Mouse (Mus musculus) lung, postnatal 25 days (tissue): ENCODE results near the gene Myo10.

Experiments used
- DNase-seq: peaks from one replicate; pipeline ENCODE4 v3.0.0; 2022; ENCODE audit warnings: low spot score

Gene Myo10

DNA sequence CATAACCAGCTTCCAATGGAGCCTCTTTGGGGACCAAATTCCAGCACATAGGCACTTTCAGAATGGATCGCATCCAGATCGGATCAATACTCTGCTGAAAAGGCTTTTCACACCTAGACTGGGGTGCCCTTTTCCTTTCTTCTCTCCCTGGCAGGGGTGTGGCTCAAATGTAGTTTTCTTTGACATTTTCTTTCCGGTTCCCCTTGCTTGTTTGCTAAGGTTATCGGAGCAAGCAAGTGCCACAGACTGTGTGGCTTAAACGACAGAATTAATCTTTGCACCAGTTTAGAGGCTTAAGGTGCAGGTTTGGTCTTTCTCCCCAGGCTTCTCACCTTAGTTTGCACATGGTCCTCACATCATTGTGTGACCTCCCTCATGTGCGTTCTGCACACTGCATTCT, 11.1 kb upstream of the Myo10 start:
- no peak for DNase-seq

DNA sequence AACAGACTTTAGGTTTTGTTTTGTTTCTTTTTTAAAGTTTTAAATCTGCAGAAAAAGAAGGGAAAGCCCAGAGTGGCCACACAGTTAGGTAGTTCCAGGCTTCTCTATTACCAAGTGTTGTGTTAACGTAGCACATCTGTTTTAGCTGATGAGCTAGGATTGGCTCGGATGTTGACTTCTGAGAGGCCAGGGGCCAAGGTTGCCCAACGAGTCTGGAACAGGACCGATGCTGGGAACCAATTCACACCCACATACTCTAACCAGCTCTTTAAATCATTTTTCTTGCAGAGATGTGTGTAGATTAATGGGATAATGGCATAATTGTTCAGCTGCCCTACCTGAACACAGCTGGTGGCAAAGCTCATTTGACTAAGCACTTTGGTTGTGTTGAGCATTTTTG, 1.8 kb upstream of the Myo10 start:
- DNase-seq = peak; percentile 48

DNA sequence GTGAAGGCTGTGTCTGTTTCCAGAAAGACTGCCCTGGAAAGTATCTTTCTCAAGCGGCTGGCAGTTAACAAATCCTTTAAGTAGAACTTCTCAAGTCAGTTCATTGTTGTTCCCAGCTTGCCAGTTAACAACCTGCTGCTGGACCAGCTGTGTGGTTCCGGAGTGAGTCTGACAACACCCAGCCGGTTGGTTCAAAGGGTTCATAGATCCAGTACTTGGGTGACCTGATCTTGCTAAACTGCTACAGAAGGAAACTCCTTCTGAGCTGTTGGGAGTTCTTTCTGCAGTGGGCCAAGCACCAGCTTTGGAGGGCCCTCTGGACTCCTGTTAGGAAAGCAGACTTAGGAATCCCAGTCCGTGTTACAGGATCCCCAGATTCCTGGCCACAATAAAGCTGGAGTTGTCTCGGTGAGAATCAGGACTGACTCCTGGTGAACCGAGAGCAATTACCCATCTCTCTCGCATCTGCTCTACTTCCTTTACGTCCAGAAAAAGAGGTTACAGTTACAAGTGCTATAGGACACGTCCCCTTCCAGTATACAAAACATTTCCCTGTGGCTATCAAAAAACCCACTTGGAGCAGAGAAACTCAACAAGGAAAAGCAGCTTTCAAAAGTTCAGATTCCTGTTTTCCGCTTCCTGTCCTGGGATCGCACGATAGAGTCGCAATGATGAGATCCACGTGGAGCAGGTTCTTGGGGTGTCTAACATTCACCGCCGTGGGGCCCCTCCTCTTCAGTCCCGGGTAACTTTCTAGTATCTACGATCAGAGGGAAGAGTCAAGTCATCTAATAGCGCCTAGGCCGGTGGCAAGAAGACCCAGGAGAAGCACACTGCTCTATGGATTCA, 750 bp upstream of the Myo10 start:
- peak; percentile 50 for DNase-seq

DNA sequence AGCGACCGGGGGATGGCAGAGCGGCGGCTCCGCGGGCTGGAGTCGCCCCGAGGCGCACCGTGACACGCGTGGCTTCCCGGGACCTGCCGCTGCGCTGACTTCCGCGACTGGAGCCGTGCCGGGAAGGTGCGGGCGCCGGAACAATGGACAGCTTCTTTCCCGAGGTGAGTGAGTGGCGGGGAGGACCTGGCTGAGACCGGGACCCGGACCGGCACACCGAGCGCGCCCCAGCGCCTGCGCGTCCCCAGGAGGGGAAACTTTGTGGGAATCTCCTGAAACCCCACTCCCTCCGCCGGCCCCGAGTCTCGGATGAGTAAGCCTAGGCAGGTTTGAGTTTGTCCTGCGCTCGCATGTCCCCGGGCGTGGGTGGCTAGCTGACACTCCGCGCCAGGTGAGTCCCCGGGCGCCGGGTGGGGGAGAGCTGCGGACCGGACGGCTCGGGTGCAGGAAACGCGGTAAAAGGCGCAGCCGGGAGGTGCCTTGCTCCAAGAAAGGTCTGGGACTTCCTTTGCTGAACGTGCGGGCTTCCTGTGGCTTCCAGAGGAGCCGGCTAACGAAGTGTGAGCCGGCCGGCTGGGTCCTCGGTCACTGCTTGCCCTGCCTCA, 644 bp downstream of the Myo10 start:
- peak; percentile 48 for DNase-seq

DNA sequence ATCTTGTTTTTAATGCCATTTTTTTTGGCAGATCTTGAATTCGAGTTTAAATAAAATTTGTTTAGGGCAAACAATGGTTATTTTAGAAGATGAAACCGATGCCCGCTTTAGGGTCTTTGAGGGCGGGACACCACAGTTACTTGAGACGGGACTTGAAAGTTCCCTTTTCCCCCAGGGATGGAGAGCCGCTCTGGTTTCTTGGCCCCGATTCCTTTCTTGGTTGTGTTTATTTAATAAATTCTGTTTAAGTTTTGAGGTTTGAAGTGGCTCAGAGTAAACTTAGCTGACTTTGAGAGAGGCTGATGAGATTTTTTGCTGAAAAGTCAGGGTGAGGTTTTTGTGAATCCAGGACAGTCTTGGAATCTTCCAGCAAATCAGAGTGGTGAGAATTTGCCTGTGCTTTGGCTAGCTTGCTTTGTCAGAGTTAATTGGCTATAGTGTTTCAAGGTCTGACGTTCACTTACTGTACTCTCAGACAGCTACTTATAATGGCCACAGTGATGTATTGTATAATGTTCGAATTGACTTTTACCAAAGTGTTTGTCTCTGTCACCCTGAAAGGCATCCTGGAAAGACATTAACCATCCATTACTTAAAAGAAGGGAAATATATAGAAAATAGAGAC, 1.3 kb downstream of the Myo10 start:
- no peak for DNase-seq

DNA sequence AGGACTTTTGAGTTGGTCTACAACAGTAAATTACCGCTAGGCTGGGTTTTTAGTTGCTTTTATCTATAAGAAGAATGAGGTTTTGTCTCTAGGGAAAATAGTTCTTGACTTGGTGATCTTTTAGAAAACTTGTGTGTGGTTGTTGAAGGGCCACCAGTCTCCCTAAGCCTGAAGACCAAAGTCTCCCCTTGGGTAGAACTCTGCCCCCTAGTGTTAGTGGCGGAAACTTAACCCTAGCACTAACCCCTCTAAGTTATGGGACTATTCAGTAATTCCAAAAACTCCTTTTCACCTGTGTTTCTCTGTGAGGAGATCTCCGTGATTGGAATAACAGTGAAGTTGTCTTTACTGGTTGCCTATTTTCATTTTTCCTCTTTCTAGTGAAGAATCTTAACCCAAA, 1.9 kb downstream of the Myo10 start:
- peak; percentile 79 for DNase-seq

DNA sequence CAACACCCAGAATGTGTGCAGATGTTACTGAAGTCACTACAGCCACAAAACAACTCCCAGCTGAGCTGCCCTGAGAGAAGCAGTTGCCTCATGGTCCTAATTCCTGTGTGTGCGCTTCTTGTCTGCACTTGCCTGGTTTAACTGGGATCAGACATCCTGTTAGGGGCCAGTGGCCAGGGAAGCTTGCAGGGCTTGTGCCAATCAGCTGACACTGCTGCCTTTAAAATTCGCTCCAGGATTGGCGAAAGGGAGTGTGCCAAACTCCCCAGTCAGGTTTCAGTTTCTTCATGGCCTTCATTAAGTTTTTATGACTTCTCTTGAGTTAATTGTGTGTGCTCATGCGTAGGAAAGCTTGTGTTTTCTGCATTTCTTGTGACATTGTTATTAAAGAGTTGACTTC, 3.1 kb downstream of the Myo10 start:
- DNase-seq = peak; percentile 36

DNA sequence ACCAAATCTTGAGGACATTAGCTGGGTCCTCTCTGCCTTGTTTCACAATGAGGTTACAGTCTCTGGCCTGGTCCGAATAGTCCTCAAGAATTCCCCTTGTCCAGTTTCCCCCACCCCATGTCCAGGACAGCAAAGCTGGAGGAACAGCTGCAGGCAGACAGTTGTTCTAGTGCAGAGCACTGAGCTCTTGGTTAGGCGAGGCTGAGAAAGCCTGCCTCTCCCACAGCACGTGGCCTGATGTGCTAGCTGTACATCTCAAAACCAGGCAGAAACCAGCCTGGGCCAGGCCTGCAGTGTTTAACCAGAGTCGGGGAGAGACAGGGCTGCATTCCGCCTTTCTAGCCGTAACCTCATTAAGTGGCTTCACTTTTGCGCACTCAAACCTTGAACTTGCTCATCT, 4.7 kb downstream of the Myo10 start:
- no peak for DNase-seq

DNA sequence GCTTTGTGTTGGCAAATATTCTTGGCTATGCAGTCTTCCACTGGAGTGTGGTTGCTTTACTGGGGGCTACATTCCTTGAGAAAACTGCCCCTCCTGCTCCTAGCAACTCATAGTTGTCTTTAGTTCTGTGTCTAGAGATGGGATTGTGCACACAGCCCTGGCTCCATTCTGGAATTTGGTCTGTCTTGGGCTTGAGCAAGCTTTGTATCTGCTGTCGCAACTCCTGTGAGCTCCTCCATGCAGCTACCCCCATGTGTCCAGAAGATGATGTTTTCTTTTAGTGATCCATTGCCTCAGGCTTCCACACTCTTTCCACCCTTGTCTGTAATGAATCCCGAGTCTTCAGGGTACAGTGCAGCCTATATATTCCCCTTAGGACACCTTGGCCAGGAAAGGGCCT, 5.9 kb downstream of the Myo10 start:
- DNase-seq = no peak

DNA sequence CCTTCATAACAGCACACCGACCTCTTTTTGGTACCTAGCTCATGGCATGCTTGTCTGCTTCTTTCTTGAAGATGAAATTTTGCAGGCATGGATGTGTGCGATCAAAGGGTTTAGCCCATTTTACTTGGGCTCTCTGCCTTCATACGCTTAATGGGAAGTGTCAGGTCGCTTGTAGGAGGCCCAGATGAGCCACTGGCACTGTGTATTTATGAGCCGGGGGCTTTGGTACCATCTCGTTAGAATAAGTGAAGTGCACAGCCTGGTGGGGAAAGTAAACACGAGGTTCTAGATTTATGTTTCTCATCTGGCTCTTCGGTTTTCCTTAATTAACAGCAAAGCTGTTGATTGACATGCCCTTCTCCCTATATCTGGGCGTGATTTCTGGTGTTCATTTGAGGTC, 8.4 kb downstream of the Myo10 start:
- no peak for DNase-seq

DNA sequence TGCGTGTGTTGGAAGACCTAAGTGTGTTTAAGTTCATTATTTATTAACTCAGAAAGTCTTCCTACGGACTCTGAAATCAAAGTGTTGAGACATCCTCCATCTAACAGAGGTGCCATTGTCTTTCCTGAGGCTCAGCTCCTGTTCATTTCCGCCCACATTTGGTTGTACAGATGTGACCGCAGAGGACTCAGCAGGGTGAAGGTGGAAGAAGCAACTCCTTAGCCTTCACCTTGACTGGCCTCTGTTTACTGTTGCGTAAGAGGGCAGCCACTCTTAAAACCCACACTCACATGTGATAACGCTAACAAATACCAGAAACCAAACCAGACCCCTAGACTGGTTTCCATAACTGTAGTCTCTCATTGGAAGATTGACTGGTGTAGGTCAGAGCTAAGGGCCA, 9.0 kb downstream of the Myo10 start:
- DNase-seq = no peak

DNA sequence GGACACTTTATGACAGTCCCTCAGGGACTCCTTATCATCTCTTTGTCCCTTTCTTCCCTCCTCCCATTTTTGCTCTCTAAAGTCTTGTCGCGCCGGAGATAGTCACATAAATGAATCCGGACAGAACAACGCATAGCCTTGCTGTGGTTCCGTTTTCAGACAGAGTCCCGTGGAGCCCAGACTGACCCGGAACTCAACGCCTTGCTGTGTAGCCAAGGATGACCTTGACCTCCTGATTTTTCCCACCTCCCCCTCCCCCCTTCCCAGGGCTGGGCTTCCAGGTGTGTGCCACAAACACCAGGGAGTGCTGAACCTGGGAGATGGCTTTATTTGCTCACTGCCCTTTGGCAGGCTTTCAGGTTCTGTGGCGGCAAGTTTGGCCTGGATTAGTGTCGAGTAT, 10.6 kb downstream of the Myo10 start:
- no peak for DNase-seq

DNA sequence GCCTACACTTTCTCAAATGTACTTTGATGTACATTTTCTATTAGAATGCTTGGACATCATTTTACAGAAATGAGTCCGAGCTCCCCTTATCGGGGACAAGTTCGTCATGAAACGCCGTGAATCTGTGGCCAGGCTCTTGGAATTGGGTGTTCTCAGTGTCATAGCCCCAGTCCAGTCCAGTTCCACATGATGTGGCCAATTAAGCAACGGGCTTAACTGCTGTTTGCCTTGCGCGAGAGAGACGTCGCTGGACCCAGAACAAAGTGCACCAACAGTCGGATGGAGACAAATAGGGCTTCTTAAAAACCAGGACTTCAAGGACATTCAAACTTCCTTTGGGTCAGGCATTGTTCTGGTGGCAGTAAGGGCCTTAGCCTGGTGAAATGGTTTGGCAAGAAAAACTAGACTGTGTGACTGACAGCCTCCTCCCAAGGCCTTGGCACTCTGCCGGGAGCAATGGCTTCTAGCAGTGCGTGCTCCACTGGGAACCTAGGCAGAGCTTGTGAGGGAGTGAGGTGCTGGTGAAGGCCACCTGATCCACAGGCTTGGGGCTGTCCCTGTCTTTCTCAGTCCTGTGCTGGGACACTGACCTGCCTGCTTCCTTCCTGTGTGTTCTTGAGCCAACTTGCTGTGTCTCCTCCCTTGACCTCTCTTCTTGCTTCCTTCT, 11.5 kb downstream of the Myo10 start:
- peak; percentile 61 for DNase-seq

DNA sequence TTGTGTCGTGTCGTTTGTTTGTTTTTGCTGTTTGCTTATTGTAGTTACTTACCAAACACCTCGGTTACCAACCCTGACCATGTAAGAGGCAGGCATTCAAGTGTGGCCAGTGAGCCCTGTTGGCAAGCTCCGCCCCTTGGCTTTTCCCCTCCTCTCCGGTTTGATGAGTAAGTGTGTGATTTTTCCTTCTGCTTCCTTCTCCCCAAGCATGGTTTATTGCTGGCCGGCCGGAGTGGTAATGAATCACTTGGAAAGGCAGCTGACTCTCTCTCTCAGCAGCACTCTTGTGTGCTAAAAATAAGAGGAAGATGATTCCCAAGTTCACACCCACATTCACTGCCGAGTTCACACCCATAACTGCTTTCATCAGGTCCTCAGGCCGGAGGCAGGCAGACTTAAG, 15.4 kb downstream of the Myo10 start:
- DNase-seq = peak; percentile 74

DNA sequence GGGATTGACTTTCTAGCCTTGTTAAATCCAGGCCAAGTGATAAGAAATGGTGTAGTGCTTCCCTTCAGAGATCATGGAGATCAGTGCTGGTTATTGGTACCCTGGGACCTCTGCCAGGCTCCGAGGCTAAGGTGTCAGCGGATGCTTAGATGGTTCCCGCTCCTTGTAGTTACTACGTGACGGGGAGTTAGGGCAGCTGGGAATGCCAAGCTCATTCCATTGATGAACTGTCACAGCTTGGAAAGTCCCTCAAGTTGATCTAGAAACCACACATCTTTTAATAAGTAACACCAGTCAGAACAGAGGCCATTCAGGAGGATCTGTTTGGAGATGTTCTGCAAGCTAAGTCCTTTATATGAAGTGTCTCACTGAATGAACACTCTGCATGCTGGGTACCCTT, 16.9 kb downstream of the Myo10 start:
- no peak for DNase-seq

DNA sequence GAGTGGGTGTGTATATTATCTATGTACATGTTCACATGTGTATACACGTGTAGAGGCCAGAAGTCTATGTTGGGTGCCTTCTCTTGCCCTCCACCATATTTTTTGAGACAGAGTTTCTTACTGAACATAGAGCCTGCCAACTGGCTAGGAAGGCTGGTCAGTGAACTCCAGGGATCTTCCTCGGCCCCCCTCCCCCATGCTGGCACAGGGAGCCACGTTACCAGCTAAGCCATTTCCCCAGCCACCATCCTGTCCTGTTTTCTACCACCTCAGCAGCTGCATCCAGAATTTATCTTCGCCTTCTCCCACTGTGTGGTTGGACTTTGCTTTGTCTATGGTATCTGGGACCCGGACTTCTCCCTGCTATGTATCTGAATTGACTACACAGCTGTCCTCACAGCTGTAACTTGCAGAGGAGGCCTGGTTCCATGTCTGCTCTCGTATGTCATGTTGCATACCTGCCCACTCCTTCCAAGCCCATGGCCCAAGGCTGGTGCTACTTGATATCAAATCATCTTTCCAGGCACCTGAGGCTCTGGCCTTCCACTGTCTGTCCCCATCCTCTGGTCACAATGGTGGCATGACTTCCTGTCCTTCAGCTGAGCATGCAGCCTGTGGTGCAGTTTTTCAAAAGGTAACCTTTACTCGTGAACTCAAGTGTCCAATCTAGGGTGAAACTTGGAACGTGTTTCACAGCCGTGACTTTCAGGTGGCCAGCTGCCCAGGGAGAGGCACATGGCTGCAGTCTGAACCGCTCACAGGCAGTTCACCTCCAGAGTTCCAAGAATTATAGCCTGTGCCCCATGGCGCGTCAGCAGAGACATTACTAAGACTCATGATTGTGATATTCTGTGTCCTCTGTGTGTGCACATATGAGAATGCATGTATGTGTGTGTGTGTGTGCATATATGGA, 18.8 kb downstream of the Myo10 start:
- DNase-seq = no peak

DNA sequence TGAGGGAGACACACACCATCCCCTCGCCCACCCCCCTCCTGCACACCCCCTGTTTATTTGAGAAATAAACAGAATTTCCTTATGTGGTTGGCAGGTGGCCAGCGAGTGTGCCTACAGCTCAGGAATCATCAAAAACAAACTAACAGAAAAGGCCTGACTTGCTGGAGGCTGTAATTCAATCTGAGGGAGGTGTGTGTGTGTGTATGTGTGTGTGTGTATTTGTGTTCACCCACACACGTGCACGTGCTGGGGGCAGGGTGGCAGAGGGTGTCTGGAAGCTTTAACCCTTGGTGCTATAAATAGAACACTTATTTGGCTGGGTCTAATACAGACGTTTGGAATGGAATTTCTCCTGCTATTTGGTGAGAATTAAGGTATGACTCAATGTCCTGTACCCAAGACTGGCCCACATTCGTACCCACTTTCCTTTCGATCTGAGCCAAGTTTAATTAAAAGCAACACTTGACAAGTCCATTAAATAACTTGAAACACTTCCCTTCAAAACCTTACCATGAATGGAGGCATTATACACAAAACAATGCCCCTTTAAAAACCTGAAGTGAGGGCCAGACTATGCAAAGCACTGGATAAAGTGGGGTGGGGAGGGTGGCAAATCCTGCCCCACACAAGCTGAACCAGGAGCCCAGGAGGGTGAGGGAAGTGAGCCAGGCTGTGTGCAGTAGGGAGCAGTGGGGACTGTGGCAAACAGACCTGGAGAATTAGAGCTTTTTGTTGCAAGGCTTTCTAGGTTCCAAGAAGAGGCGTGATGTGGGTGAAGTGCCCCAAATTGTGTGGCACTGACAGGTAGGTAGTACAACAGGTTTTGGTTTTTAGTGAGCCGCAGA, 20.1 kb downstream of the Myo10 start:
- no peak for DNase-seq

DNA sequence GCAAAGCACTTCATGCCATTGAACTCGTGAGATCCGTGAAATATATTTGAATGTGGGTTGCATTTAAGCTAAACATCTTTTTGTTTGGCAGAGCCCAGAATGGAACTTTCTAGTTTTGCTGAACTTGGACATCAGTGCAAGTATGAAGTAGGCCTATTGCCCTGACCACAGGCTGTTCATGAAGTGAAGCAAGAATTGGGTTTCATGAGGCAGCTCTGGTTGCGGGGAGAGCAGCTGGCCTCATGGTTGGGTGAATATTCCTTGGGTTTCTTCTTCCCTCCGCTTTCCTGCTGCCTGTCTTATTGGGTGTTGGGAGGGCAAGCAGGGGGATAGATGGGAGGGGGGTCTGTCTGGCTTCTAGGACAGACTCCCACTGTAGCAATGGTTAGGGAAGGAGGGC, 23.5 kb downstream of the Myo10 start:
- no peak for DNase-seq

DNA sequence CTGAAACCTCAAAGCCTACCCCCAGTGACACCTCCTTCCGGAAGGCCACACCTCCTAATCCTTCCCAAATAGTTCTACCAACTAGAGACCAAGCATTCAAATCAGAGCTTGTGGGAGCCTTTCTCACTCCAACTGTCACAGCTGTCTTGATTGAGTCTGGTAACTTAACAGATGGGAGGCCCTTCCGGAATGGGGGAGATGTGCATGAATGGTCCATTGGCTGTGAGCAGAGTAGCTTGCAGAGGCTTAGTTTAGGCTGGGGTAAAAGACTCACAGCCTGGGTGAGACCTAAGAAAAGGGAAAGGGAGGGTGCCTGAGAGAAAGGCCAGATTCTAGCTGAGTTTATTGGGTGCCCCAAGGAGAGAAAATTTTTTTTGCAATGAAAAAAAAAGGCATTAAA, 26.0 kb downstream of the Myo10 start:
- DNase-seq = no peak

DNA sequence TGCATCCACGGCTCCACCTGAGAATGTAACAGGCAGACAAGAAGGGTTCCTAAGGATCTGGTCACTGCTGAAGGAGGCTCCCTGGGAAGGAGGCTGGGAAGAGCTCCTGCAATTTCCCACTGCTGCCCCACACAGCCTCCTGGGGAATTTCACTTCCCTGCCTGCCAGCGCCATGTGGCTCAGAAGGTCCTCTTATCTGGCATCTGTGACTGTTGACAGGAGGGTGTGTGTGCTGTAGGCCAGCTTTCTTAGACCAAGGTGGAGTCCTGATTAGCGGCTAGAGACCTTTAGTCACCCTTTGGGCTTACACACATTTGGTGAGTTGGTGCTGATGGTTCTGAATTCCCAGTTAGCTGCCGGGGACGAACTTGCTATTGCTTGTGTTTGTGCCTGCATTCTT, 28.0 kb downstream of the Myo10 start:
- DNase-seq = no peak

DNA sequence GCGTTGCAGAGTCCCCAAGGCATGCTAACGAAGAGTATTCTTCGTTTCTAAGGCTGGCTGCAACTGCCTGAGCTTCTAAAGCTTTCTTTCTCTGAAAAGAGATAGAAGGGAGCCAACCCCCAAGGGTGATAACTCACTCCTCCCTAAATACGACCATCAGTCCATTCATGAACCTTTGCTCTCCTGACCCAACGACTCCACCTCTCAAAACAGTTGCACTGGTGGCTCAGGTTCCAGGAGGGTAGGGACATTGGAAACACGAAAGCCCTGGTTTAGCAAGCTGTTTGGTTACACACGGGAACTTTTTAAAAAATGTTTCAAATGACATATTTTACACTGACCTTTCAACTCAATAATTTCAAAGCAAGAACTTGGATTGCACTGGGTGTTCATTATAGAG, 29.5 kb downstream of the Myo10 start:
- DNase-seq = no peak
